Mouse (Mus musculus): ENCODE results near the gene Asap2.

GRCm38 (mm10) chr12:21153279-21153707, 163.0 kb downstream of the Asap2 start:
- TF ChIP-seq CTCF (conservative IDR thresholded peaks at IDR 0.05; ENCODE audit: low read length), result no peak
- no peak for TF ChIP-seq POU5F1 (IDR thresholded peaks at IDR 0.05; ENCODE audit: borderline replicate concordance, low read length)
- no peak for TF ChIP-seq NANOG (IDR thresholded peaks at IDR 0.05; ENCODE audit: borderline replicate concordance, low read length)

Measured in E14TG2a.4 (cell line).